Mouse (Mus musculus): ENCODE results near the gene Tbc1d10a.

The Tbc1d10a gene

GRCm38 (mm10) chr11:4236546-4237067, 50.0 kb downstream of the Tbc1d10a start:
- DNase-seq (ENCODE audit: low read depth, low spot score) = no peak

GRCm38 (mm10) chr11:4237389-4237912, 50.9 kb downstream of the Tbc1d10a start:
- DNase-seq (ENCODE audit: low read depth, low spot score) = no peak

GRCm38 (mm10) chr11:4238167-4238566, 51.6 kb downstream of the Tbc1d10a start:
- DNase-seq (ENCODE audit: low read depth, low spot score) = no peak

- no peak for DNase-seq (ENCODE audit: low read depth, low spot score)
Observed at GRCm38 (mm10) chr11:4239691-4240090, 53.1 kb downstream of the Tbc1d10a start.

- no peak for DNase-seq (ENCODE audit: low read depth, low spot score)
Observed at GRCm38 (mm10) chr11:4240151-4240550, 53.6 kb downstream of the Tbc1d10a start.

- DNase-seq (ENCODE audit: low read depth, low spot score) = no peak
Observed at GRCm38 (mm10) chr11:4241180-4241579, 54.6 kb downstream of the Tbc1d10a start.

- DNase-seq (ENCODE audit: low read depth, low spot score) = no peak
Observed at GRCm38 (mm10) chr11:4246126-4246525, 59.5 kb downstream of the Tbc1d10a start.

- DNase-seq (ENCODE audit: low read depth, low spot score) = no peak
Observed at GRCm38 (mm10) chr11:4246623-4247022, 60.0 kb downstream of the Tbc1d10a start.

- DNase-seq (ENCODE audit: low read depth, low spot score) = no peak
Observed at GRCm38 (mm10) chr11:4247201-4247959, 60.8 kb downstream of the Tbc1d10a start.

- DNase-seq (ENCODE audit: low read depth, low spot score) = no peak
Observed at GRCm38 (mm10) chr11:4249151-4249550, 62.6 kb downstream of the Tbc1d10a start.

GRCm38 (mm10) chr11:4250290-4250689, 63.7 kb downstream of the Tbc1d10a start:
- no peak for DNase-seq (ENCODE audit: low read depth, low spot score)

GRCm38 (mm10) chr11:4251376-4251775, 64.8 kb downstream of the Tbc1d10a start:
- no peak for DNase-seq (ENCODE audit: low read depth, low spot score)

GRCm38 (mm10) chr11:4252886-4253285, 66.3 kb downstream of the Tbc1d10a start:
- no peak for DNase-seq (ENCODE audit: low read depth, low spot score)

- DNase-seq (ENCODE audit: low read depth, low spot score) = no peak
Observed at GRCm38 (mm10) chr11:4256846-4257607, 70.4 kb downstream of the Tbc1d10a start, which contains the start of gene Lif. Lif (plus strand) TSS chr11:4257557.

- DNase-seq (ENCODE audit: low read depth, low spot score) = no peak
Observed at GRCm38 (mm10) chr11:4257756-4258155, 71.2 kb downstream of the Tbc1d10a start.

- peak; percentile 71 for DNase-seq (ENCODE audit: low read depth, low spot score)
Observed at GRCm38 (mm10) chr11:4258657-4259082, 72.1 kb downstream of the Tbc1d10a start.

- DNase-seq (ENCODE audit: low read depth, low spot score) = no peak
Observed at GRCm38 (mm10) chr11:4260463-4261187, 74.0 kb downstream of the Tbc1d10a start.

GRCm38 (mm10) chr11:4261188-4261494, 74.6 kb downstream of the Tbc1d10a start:
- no peak for DNase-seq (ENCODE audit: low read depth, low spot score)

GRCm38 (mm10) chr11:4261969-4262368, 75.4 kb downstream of the Tbc1d10a start:
- DNase-seq (ENCODE audit: low read depth, low spot score) = no peak

- DNase-seq (ENCODE audit: low read depth, low spot score) = no peak
Observed at GRCm38 (mm10) chr11:4262847-4263246, 76.3 kb downstream of the Tbc1d10a start.

GRCm38 (mm10) chr11:4263296-4263695, 76.7 kb downstream of the Tbc1d10a start:
- no peak for DNase-seq (ENCODE audit: low read depth, low spot score)

GRCm38 (mm10) chr11:4264066-4264465, 77.5 kb downstream of the Tbc1d10a start:
- peak; percentile 69 for DNase-seq (ENCODE audit: low read depth, low spot score)

Data from skeletal muscle tissue, adult 2 months (tissue).